Mouse (Mus musculus) embryonic fibroblast, embryonic 13.5 days (primary cell): ENCODE results near the gene Cbarp.

Experiments
- CTCF ChIP-seq: IDR thresholded peaks from 2 replicates; pipeline ENCODE4 v1.5.1; 2011; ENCODE audit warnings: mild to moderate bottlenecking, control low read depth, low read length, moderate library complexity, borderline replicate concordance; ENCODE audit not compliant: insufficient read depth
- POLR2A ChIP-seq: IDR thresholded peaks from 2 replicates; pipeline ENCODE4 v1.6.1; 2011; ENCODE audit warnings: low read depth, mild to moderate bottlenecking, control low read depth, low read length, moderate library complexity

GRCm38 (mm10) chr10:80158307-80158986 lies 17.8 kb upstream of the Cbarp start:
- no peak for TF ChIP-seq POLR2A
- TF ChIP-seq CTCF = no peak
